Mouse (Mus musculus) kidney, postnatal 4 days (tissue): Measurements from ENCODE around the gene Gm28360.
"Not testable (repeated sequence)": the region's sequence is repeated elsewhere in the genome, so short reads cannot be mapped to it uniquely, and the experiment has no call there.

ENCODE experiments used
- DNase-seq, 2 experiments: peaks; one replicate each; pipeline ENCODE4 v3.0.0; 2021; ENCODE audit warnings: mixed read lengths in 2 of 2

Gm28360 gene

GRCm38 (mm10) chr1:117829781-117830180 lies at the start of gene Gm28360:
Gm28360 (plus strand) TSS chr1:117830081.
- DNase-seq, result not testable (repeated sequence)

DNA sequence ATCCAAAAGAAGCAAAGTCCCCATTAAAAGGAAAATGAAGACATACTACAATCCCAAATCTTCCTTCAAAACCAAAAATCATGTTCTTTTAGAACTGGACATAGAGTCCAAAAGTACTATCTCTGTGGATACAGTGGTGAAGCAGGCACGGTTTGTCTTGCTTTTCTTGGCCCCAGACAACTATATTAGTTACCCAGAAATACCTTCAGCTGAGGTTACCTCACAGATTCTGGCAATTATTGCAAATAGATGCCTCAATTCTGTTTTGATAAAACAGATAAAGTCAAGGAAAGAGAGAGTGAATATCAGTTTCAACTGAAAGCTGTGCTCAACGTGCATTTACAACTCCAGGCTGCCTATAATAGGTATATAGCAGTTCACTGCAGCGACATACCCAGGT lies 49.0 kb upstream of the Gm28360 start, which contains the start of gene B020011L13Rik:
B020011L13Rik (plus strand) TSS at position 301 of the 400 bp plus-strand sequence.
- DNase-seq, result not testable (repeated sequence)

DNA sequence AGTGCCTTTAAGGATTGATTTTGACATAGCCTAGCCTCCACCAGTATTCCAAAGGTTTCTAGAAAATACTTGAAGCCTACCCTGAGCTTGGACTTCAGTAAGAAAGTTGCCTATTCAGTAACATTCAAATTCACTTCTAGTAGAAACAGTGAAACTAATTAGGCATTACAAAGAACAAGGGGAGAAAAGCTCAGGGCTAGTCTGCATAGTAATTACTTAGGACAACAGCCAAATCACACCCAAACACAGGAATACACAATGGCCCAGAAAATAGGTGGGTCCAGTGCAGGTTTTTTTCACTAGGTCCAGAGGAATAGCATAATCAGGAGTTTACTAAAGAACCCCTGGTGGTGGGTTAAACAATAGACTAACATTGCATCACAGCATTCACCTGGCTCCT lies 13.6 kb upstream of the Gm28360 start:
- not testable (repeated sequence) for DNase-seq

DNA sequence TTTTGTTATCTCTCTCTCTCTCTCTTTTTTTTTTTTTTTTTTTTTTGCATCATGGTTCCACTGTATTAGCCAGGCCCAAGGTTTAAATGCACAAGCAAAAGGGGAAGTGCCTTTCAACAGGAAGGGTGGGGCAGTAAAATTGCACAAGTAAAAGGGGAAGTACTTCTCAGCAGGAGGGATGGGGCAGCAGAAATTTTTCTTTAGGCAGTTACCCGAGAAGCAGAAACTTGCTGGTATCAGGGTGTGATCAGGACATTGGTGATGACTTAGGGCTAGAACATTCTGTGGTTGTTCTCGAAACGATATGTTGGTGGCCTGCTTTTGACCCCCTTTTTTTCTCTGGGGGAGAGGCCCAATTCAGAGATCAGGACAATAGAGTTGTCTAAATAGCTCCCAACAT lies 21.8 kb downstream of the Gm28360 start:
- not testable (repeated sequence) for DNase-seq
